Mouse (Mus musculus) stomach, postnatal 0 days (tissue): ENCODE results near the gene Map2k5. TPM values are rescaled to one million over a fixed set of nuclear protein-coding genes. Genes with fewer than 3 reads are reported as not detected.

Source experiments
- ATAC-seq: fragments of 200-750 bp; cut with Nextera tagmentation; 2 replicates; pipeline ENCODE4 v1.8.0; 2017; ENCODE audit not compliant: low FRiP score, low TSS enrichment
- DNase-seq: peaks from one replicate; pipeline ENCODE4 v3.0.0-alpha.2; 2016; ENCODE audit warnings: low spot score
- H3K27ac ChIP-seq: fragments of 300-500 bp; sonication (generic); replicated peaks from 2 replicates; pipeline ENCODE4 v1.5.1; 2014; ENCODE audit warnings: mild to moderate bottlenecking, control low read depth
- H3K27me3 ChIP-seq: fragments of 300-500 bp; sonication (generic); 2 replicates; pipeline ENCODE4 v1.6.1; 2014; ENCODE audit warnings: low read length; ENCODE audit not compliant: control insufficient read depth, insufficient read depth
- H3K36me3 ChIP-seq: fragments of 300-500 bp; sonication (generic); 2 replicates; pipeline ENCODE4 v1.6.1; 2014; ENCODE audit warnings: low read length, mixed read lengths; ENCODE audit not compliant: control insufficient read depth, insufficient read depth
- H3K4me1 ChIP-seq: fragments of 300-500 bp; sonication (generic); replicated peaks from 2 replicates; pipeline ENCODE4 v1.6.1; 2014; ENCODE audit warnings: antibody characterized with exemption; ENCODE audit not compliant: control insufficient read depth, insufficient read depth
- H3K4me2 ChIP-seq: fragments of 300-500 bp; sonication (generic); replicated peaks from 2 replicates; pipeline ENCODE4 v1.6.1; 2014; ENCODE audit warnings: low read depth, mild to moderate bottlenecking, control low read depth, moderate library complexity
- H3K4me3 ChIP-seq: fragments of 300-500 bp; sonication (generic); 2 replicates; pipeline ENCODE4 v1.5.1; 2014; ENCODE audit warnings: low read depth, low read length, control low read depth
- H3K9ac ChIP-seq: fragments of 300-500 bp; sonication (generic); 2 replicates; pipeline ENCODE4 v1.6.1; 2014; ENCODE audit warnings: mild to moderate bottlenecking, low read length, control low read depth, mixed read lengths
- H3K9me3 ChIP-seq: fragments of 300-500 bp; sonication (generic); 2 replicates; pipeline ENCODE4 v1.6.1; 2016; ENCODE audit warnings: low read length; ENCODE audit not compliant: control insufficient read depth
- CTCF ChIP-seq: IDR thresholded peaks from 2 replicates; pipeline ENCODE4 v1.5.1; 2016; ENCODE audit warnings: antibody characterized with exemption, low read depth, mild to moderate bottlenecking, moderate library complexity
- EP300 ChIP-seq: optimal IDR thresholded peaks from 2 replicates; pipeline ENCODE3; 2016; ENCODE audit warnings: antibody characterized with exemption
- WGBS: fragments of 180-500 bp; shearing (Covaris S2); extraction: QIAGEN DNeasy Blood & Tissue Kit; methylation state at CpG from one replicate; pipeline ENCODE4 v1.1.7; 2014; 5-methylcytosine and 5-hydroxymethylcytosine counted together
- polyA plus RNA-seq: library from polyadenylated mRNA; unstranded; fragments of >200 nt; fragmentation: Nextera tagmentation; extraction: Ambion mirVana; gene quantifications from 2 replicates; pipeline ENCODE4 v1.2.1, GENCODE M21; 2015

Map2k5 gene
- polyA plus RNA-seq, 1 experiment from 2014 or later, result 14.9 TPM

GRCm38 (mm10) chr9:63136241-63136640 is 241.5 kb downstream of the Map2k5 start:
- no peaks in the 10 kb centered on the region for H3K36me3 ChIP-seq
- H3K27me3 ChIP-seq, result peaks cover 23% of the 10 kb centered on the region; the same call in 1 of the 2 replicates
- no peaks in the 10 kb centered on the region for H3K9me3 ChIP-seq
- H3K4me2 ChIP-seq, result no peak overlapping the region
- H3K9ac ChIP-seq, result no peak overlapping the region
- TF ChIP-seq CTCF (no peak), EP300 (no peak)
- DNase-seq (no peak), ATAC-seq (no peak)
- H3K4me1 ChIP-seq, result peaks cover 7% of the 10 kb centered on the region; the same call in 1 of the 2 replicates
- no peak overlapping the region for H3K4me3 ChIP-seq
- WGBS, result 10% methylated on average over 8 of the region's 8 CpGs
- H3K27ac ChIP-seq, result no peak overlapping the region

GRCm38 (mm10) chr9:63135801-63136200 is 241.9 kb downstream of the Map2k5 start:
- Histone ChIP-seq H3K4me3 (peak overlapping the region; percentile 17), H3K36me3 (no peaks in the 10 kb centered on the region), H3K4me2 (peak overlapping the region; percentile 45), H3K27me3 (peaks cover 19% of the 10 kb centered on the region; the same call in 1 of the 2 replicates), H3K27ac (no peak overlapping the region), H3K4me1 (peaks cover 7% of the 10 kb centered on the region; the same call in 1 of the 2 replicates), H3K9me3 (no peaks in the 10 kb centered on the region), H3K9ac (no peak overlapping the region)
- ATAC-seq (no peak), DNase-seq (no peak)
- WGBS, result under 1% methylated on average over 16 of the region's 16 CpGs
- TF ChIP-seq EP300, result no peak
- peak; percentile 84 for TF ChIP-seq CTCF

GRCm38 (mm10) chr9:63135356-63135755 is 242.3 kb downstream of the Map2k5 start:
- no peak overlapping the region for H3K27ac ChIP-seq
- H3K9ac ChIP-seq, result no peak overlapping the region
- no peaks in the 10 kb centered on the region for H3K36me3 ChIP-seq
- peaks cover 19% of the 10 kb centered on the region; the same call in 1 of the 2 replicates for H3K27me3 ChIP-seq
- peak overlapping the region; percentile 45 for H3K4me2 ChIP-seq
- no peaks in the 10 kb centered on the region for H3K9me3 ChIP-seq
- H3K4me3 ChIP-seq, result peak overlapping the region; percentile 17
- TF ChIP-seq CTCF (no peak), EP300 (no peak)
- H3K4me1 ChIP-seq, result peaks cover 7% of the 10 kb centered on the region; the same call in 1 of the 2 replicates
- DNase-seq (no peak), ATAC-seq (no peak)
- 7% methylated on average over 11 of the region's 11 CpGs for WGBS

GRCm38 (mm10) chr9:63133659-63134058 is 244.0 kb downstream of the Map2k5 start:
- Histone ChIP-seq H3K4me2 (peak overlapping the region; percentile 59), H3K9me3 (no peaks in the 10 kb centered on the region), H3K27ac (no peak overlapping the region), H3K27me3 (peaks cover 13% of the 10 kb centered on the region; the same call in 1 of the 2 replicates), H3K4me1 (peaks cover 7% of the 10 kb centered on the region; the same call in 1 of the 2 replicates), H3K4me3 (peak overlapping the region; percentile 66), H3K36me3 (no peaks in the 10 kb centered on the region), H3K9ac (0 out of 2 replicates have a peak overlapping the region, but pooled peaks have one; percentile 35)
- ATAC-seq, result no peak
- DNase-seq, result no peak
- 8% methylated on average over 6 of the region's 6 CpGs for WGBS
- no peak for TF ChIP-seq CTCF
- TF ChIP-seq EP300, result no peak

DNA sequence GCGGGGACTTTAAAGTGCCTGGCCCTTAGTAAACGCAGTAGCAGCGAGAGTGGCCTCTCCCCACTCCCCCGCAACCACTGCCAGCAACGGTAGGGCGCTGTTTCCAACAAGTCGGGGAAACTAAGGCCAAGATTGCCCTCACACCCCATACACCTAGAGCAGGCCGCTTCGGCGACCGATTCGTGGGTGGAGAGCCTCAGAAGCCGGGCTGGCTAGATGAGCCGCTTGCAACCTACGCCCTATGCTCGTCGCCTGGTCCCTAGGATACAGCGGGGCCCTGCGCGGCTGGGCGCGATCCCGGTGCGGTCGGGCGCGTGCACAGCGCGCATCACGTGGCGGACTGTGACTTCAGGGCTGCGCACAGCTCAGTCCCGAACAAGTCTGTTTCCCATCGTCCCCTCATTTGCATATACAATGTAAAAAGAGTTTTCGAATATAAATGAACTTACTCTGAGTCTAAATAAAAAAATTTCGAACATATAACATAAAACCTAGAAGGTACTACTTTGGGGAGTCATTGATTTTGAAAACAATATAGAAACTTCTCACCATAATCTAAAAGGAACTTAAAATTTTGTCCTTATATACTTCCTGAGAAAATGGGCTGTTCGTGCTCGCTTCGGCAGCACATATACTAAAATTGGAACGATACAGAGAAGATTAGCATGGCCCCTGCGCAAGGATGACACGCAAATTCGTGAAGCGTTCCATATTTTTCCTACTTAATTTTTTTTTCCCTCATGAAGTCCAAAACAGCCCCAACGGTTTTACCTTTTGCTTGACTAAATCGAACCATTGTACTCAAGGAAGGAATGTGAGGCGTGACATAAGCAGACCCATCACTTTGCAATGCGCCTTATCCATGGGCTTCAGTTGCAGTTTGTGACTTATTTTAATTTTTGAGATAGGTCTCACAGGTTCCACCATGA is 244.8 kb downstream of the Map2k5 start:
- DNase-seq, result peak; percentile 95
- no peak for TF ChIP-seq EP300
- TF ChIP-seq CTCF, result 0 out of 2 replicates have a peak, but pooled peaks have one; percentile 4
- peak; percentile 98 for ATAC-seq
- 1% methylated on average over 48 of the region's 48 CpGs for WGBS
- peak overlapping the region; percentile 87 for H3K27ac ChIP-seq
- peak overlapping the region; percentile 85 for H3K4me2 ChIP-seq
- peak overlapping the region; percentile 66 for H3K4me3 ChIP-seq
- no peaks in the 10 kb centered on the region for H3K36me3 ChIP-seq
- peaks cover 6% of the 10 kb centered on the region; the same call in 1 of the 2 replicates for H3K27me3 ChIP-seq
- 0 out of 2 replicates have a peak, but pooled peaks cover 4% of the 10 kb centered on the region for H3K4me1 ChIP-seq
- no peaks in the 10 kb centered on the region for H3K9me3 ChIP-seq
- peak overlapping the region; percentile 80 for H3K9ac ChIP-seq
